Mouse (Mus musculus): ENCODE measurements around the gene Aldh16a1. TPM values are rescaled to one million over a fixed set of nuclear protein-coding genes. Genes with fewer than 3 reads are reported as not detected.

Gene Aldh16a1
- polyA plus RNA-seq, 1 experiment from 2014 or later: 39.8 TPM

MicroRNA genes within 50 kb of the gene (microRNA counts, 519-probe panel; counts per million panel counts)
- microRNA mmu-miR-150: 3,086 counts per million, percentile 69 among the panel's probes with 10 or more counts

Small RNA genes lying within 50 kb of the gene (microRNA-seq; reads per million reads assigned to microRNA genes)
- gene Mir150 (12.7 reads per million, percentile 24 among the genes with 10 or more reads in this experiment), gene Mir5121 (11.9 reads per million, percentile 23 among the genes with 10 or more reads in this experiment), gene Mir7055 (not detected)

Other genes with a start within 250 kb of the Aldh16a1 start
- 103 and 107 TPM in 2 replicates for gene Ap2a1, start 225.1 kb downstream of the Aldh16a1 start, polyA plus RNA-seq (2016; fragmentation: Nextera tagmentation; extraction: Ambion mirVana)
- not detected in 2 replicates for gene Tsks, start 211.4 kb downstream of the Aldh16a1 start, polyA plus RNA-seq (2016; fragmentation: Nextera tagmentation; extraction: Ambion mirVana)
- gene Cpt1c, start 179.7 kb downstream of the Aldh16a1 start, polyA plus RNA-seq (2016; fragmentation: Nextera tagmentation; extraction: Ambion mirVana): 42.8 and 44.2 TPM in 2 replicates
- gene Prmt1, start 168.0 kb downstream of the Aldh16a1 start, polyA plus RNA-seq (2016; fragmentation: Nextera tagmentation; extraction: Ambion mirVana): 551 and 566 TPM in 2 replicates
- gene Irf3, start 156.9 kb downstream of the Aldh16a1 start, polyA plus RNA-seq (2016; fragmentation: Nextera tagmentation; extraction: Ambion mirVana): 62.7 and 74.3 TPM in 2 replicates
- 46.7 and 46.8 TPM in 2 replicates for gene Bcl2l12, start 155.9 kb downstream of the Aldh16a1 start, polyA plus RNA-seq (2016; fragmentation: Nextera tagmentation; extraction: Ambion mirVana)
- 50.6 and 52.4 TPM in 2 replicates for gene Scaf1, start 138.2 kb downstream of the Aldh16a1 start, polyA plus RNA-seq (2016; fragmentation: Nextera tagmentation; extraction: Ambion mirVana)
- gene Rras, start 136.6 kb downstream of the Aldh16a1 start, polyA plus RNA-seq (2016; fragmentation: Nextera tagmentation; extraction: Ambion mirVana): 22.6 and 23.2 TPM in 2 replicates
- gene Prr12, start 101.7 kb downstream of the Aldh16a1 start, polyA plus RNA-seq (2016; fragmentation: Nextera tagmentation; extraction: Ambion mirVana): 10.9 and 14.0 TPM in 2 replicates
- 55.9 and 60.0 TPM in 2 replicates for gene Nosip, start 92.2 kb downstream of the Aldh16a1 start, polyA plus RNA-seq (2016; fragmentation: Nextera tagmentation; extraction: Ambion mirVana)
- 17.8 and 18.0 TPM in 2 replicates for gene Prrg2, start 91.9 kb downstream of the Aldh16a1 start, polyA plus RNA-seq (2016; fragmentation: Nextera tagmentation; extraction: Ambion mirVana)
- 177 and 180 TPM in 2 replicates for gene Rcn3, start 62.4 kb downstream of the Aldh16a1 start, polyA plus RNA-seq (2016; fragmentation: Nextera tagmentation; extraction: Ambion mirVana)
- 20.2 and 21.0 TPM in 2 replicates for gene Fcgrt, start 50.7 kb downstream of the Aldh16a1 start, polyA plus RNA-seq (2016; fragmentation: Nextera tagmentation; extraction: Ambion mirVana)
- gene Rps11, start 30.1 kb downstream of the Aldh16a1 start, polyA plus RNA-seq (2016; fragmentation: Nextera tagmentation; extraction: Ambion mirVana): 982 and 1,135 TPM in 2 replicates
- 977 and 1,019 TPM in 2 replicates for gene Rpl13a, start 25.8 kb downstream of the Aldh16a1 start, polyA plus RNA-seq (2016; fragmentation: Nextera tagmentation; extraction: Ambion mirVana)
- 0.31 TPM in 1 of 2 replicates, not detected in the other for gene Gm45713, start 18.4 kb downstream of the Aldh16a1 start, polyA plus RNA-seq (2016; fragmentation: Nextera tagmentation; extraction: Ambion mirVana)
- gene Flt3l, start 18.2 kb downstream of the Aldh16a1 start, polyA plus RNA-seq (2016; fragmentation: Nextera tagmentation; extraction: Ambion mirVana): 0.52 and 1.6 TPM in 2 replicates
- gene Pih1d1, start 281 bp downstream of the Aldh16a1 start, polyA plus RNA-seq (2016; fragmentation: Nextera tagmentation; extraction: Ambion mirVana): 90.3 and 91.0 TPM in 2 replicates
- gene Slc17a7, start 9.4 kb upstream of the Aldh16a1 start, polyA plus RNA-seq (2016; fragmentation: Nextera tagmentation; extraction: Ambion mirVana): 1.1 and 1.2 TPM in 2 replicates
- gene Gfy, start 25.0 kb upstream of the Aldh16a1 start, polyA plus RNA-seq (2016; fragmentation: Nextera tagmentation; extraction: Ambion mirVana): not detected in 2 replicates
- gene Pth2, start 26.4 kb upstream of the Aldh16a1 start, polyA plus RNA-seq (2016; fragmentation: Nextera tagmentation; extraction: Ambion mirVana): not detected in 2 replicates
- 0.46 and 0.48 TPM in 2 replicates for gene Ccdc155, start 50.3 kb upstream of the Aldh16a1 start, polyA plus RNA-seq (2016; fragmentation: Nextera tagmentation; extraction: Ambion mirVana)
- 3.0 and 3.4 TPM in 2 replicates for gene Dkkl1, start 57.6 kb upstream of the Aldh16a1 start, polyA plus RNA-seq (2016; fragmentation: Nextera tagmentation; extraction: Ambion mirVana)
- gene Tead2, start 61.2 kb upstream of the Aldh16a1 start, polyA plus RNA-seq (2016; fragmentation: Nextera tagmentation; extraction: Ambion mirVana): 185 and 208 TPM in 2 replicates
- 1.3 and 1.5 TPM in 2 replicates for gene Cd37, start 84.5 kb upstream of the Aldh16a1 start, polyA plus RNA-seq (2016; fragmentation: Nextera tagmentation; extraction: Ambion mirVana)
- gene Slc6a16, start 86.5 kb upstream of the Aldh16a1 start, polyA plus RNA-seq (2016; fragmentation: Nextera tagmentation; extraction: Ambion mirVana): 0.10 and 0.28 TPM in 2 replicates
- not detected in 2 replicates for gene Slc6a21, start 122.9 kb upstream of the Aldh16a1 start, polyA plus RNA-seq (2016; fragmentation: Nextera tagmentation; extraction: Ambion mirVana)
- gene Trpm4, start 179.2 kb upstream of the Aldh16a1 start, polyA plus RNA-seq (2016; fragmentation: Nextera tagmentation; extraction: Ambion mirVana): 11.5 and 14.7 TPM in 2 replicates
- 0.65 and 0.68 TPM in 2 replicates for gene Hrc, start 180.7 kb upstream of the Aldh16a1 start, polyA plus RNA-seq (2016; fragmentation: Nextera tagmentation; extraction: Ambion mirVana)
- gene Ppfia3, start 212.4 kb upstream of the Aldh16a1 start, polyA plus RNA-seq (2016; fragmentation: Nextera tagmentation; extraction: Ambion mirVana): 15.6 and 16.2 TPM in 2 replicates
- 2.9 and 3.8 TPM in 2 replicates for gene Lin7b, start 216.0 kb upstream of the Aldh16a1 start, polyA plus RNA-seq (2016; fragmentation: Nextera tagmentation; extraction: Ambion mirVana)
- 285 and 300 TPM in 2 replicates for gene Snrnp70, start 241.2 kb upstream of the Aldh16a1 start, polyA plus RNA-seq (2016; fragmentation: Nextera tagmentation; extraction: Ambion mirVana)